Comparison of ENCODE assay signal across 8 mouse cellular contexts in genomic region chr12:26071610-26072009, GRCm38 (mm10).
DNase-seq lines count a peak whose midpoint lies in the region; ATAC-seq and TF ChIP-seq lines count a peak whose summit lies in the region.

No protein-coding gene starts in this region.

- no peak overlapping the region for H3K27ac ChIP-seq in liver, embryonic 12.5 days
- no peak overlapping the region for H3K27ac ChIP-seq in cerebellum, adult 2 months (ENCODE audit: insufficient read depth, low read length)
- H3K27ac ChIP-seq in forebrain, postnatal 0 days (ENCODE audit: low read depth, low read length): no peak overlapping the region
- H3K27ac ChIP-seq in liver, adult 2 months (replicated peaks; ENCODE audit: insufficient read depth, low read depth, low read length): no peak overlapping the region
- H3K27ac ChIP-seq in neural tube, embryonic 14.5 days (ENCODE audit: low read depth, low read length): no peak overlapping the region

- H3K9me3 ChIP-seq in liver, embryonic 12.5 days (replicated peaks): no peaks in the 10 kb centered on the region
- H3K9me3 ChIP-seq in forebrain, postnatal 0 days (ENCODE audit: low read length): no peaks in the 10 kb centered on the region
- no peaks in the 10 kb centered on the region for H3K9me3 ChIP-seq in neural tube, embryonic 14.5 days (ENCODE audit: control insufficient read depth, low read length)

- no peak overlapping the region for H3K4me3 ChIP-seq in liver, embryonic 12.5 days
- no peak overlapping the region for H3K4me3 ChIP-seq in cerebellum, adult 2 months (replicated peaks; ENCODE audit: insufficient read depth, low read depth, low read length)
- no peak overlapping the region for H3K4me3 ChIP-seq in forebrain, postnatal 0 days (ENCODE audit: low read depth, low read length)
- H3K4me3 ChIP-seq in liver, adult 2 months (ENCODE audit: insufficient read depth, low read depth, low read length): no peak overlapping the region
- H3K4me3 ChIP-seq in neural tube, embryonic 14.5 days (ENCODE audit: low read depth, low read length): no peak overlapping the region

- H3K4me2 ChIP-seq in liver, embryonic 12.5 days: no peak overlapping the region
- H3K4me2 ChIP-seq in forebrain, postnatal 0 days (ENCODE audit: low read depth): no peak overlapping the region
- no peak overlapping the region for H3K4me2 ChIP-seq in neural tube, embryonic 14.5 days (ENCODE audit: low read depth, low read length)

- no peaks in the 10 kb centered on the region for H3K27me3 ChIP-seq in liver, embryonic 12.5 days (replicated peaks)
- no peaks in the 10 kb centered on the region for H3K27me3 ChIP-seq in cerebellum, adult 2 months (ENCODE audit: control insufficient read depth, insufficient read depth, low read length)
- no peaks in the 10 kb centered on the region for H3K27me3 ChIP-seq in forebrain, postnatal 0 days (ENCODE audit: insufficient read depth, low read length)
- H3K27me3 ChIP-seq in liver, adult 2 months (ENCODE audit: control insufficient read depth, insufficient read depth, low read length): no peaks in the 10 kb centered on the region; the same call in 1 of the 2 replicates
- no peaks in the 10 kb centered on the region for H3K27me3 ChIP-seq in neural tube, embryonic 14.5 days (ENCODE audit: control insufficient read depth, insufficient read depth, low read length)

- H3K4me1 ChIP-seq in liver, embryonic 12.5 days: 0 out of 2 replicates have a peak, but pooled peaks cover 8% of the 10 kb centered on the region
- H3K4me1 ChIP-seq in cerebellum, adult 2 months (ENCODE audit: control insufficient read depth, insufficient read depth, low read length): peaks cover 9% of the 10 kb centered on the region
- H3K4me1 ChIP-seq in forebrain, postnatal 0 days (ENCODE audit: insufficient read depth): 0 out of 2 replicates have a peak, but pooled peaks cover 9% of the 10 kb centered on the region
- no peaks in the 10 kb centered on the region for H3K4me1 ChIP-seq in liver, adult 2 months (ENCODE audit: control insufficient read depth, insufficient read depth, low read length)
- peaks cover 4% of the 10 kb centered on the region; the same call in 1 of the 2 replicates for H3K4me1 ChIP-seq in neural tube, embryonic 14.5 days (ENCODE audit: control insufficient read depth, insufficient read depth, low read length)

- no peaks in the 10 kb centered on the region for H3K36me3 ChIP-seq in liver, embryonic 12.5 days
- H3K36me3 ChIP-seq in forebrain, postnatal 0 days (ENCODE audit: insufficient read depth): no peaks in the 10 kb centered on the region
- no peaks in the 10 kb centered on the region for H3K36me3 ChIP-seq in liver, adult 2 months (ENCODE audit: control insufficient read depth, insufficient read depth, low read length)
- H3K36me3 ChIP-seq in neural tube, embryonic 14.5 days (ENCODE audit: control insufficient read depth, insufficient read depth, low read length): no peaks in the 10 kb centered on the region

- peak; percentile 16 for DNase-seq in liver
- peak; percentile 75 to 80 for DNase-seq in cerebellum, adult 2 months
- DNase-seq in forebrain, postnatal 0 days: peak; percentile 89
- peak; percentile 56 for DNase-seq in kidney, adult 18-20 months
- DNase-seq in liver, adult 2 months (ENCODE audit: extremely low read depth, low read depth, low spot score): peak; percentile 46
- DNase-seq in thymus, postnatal 0 days (ENCODE audit: low spot score): peak; percentile 61

- TF ChIP-seq POLR2A in cerebellum, adult 2 months (IDR thresholded peaks at IDR 0.05; ENCODE audit: borderline replicate concordance, insufficient read depth, low read length): no peak
- TF ChIP-seq POLR2A in liver, adult 2 months (IDR thresholded peaks at IDR 0.05; ENCODE audit: extremely low read depth, insufficient read depth, low read length): no peak

- H3K9ac ChIP-seq in liver, embryonic 12.5 days: no peak overlapping the region
- H3K9ac ChIP-seq in forebrain, postnatal 0 days: no peak overlapping the region
- H3K9ac ChIP-seq in liver, adult 2 months (ENCODE audit: low read depth, low read length): no peak overlapping the region
- H3K9ac ChIP-seq in neural tube, embryonic 14.5 days (replicated peaks; ENCODE audit: low read depth, low read length): no peak overlapping the region

- WGBS in liver, embryonic 12.5 days (ENCODE audit: insufficient replicate concordance): 10% methylated on average over 3 of the region's 3 CpGs
- WGBS in cerebellum, adult 2 months: 3% methylated on average over 3 of the region's 3 CpGs
- WGBS in forebrain, postnatal 0 days: 8% methylated on average over 3 of the region's 3 CpGs
- 3% methylated on average over 3 of the region's 3 CpGs for WGBS in liver, adult 2 months
- 7% methylated on average over 3 of the region's 3 CpGs for WGBS in neural tube, embryonic 14.5 days

- no peaks in the 10 kb centered on the region for H3K79me2 ChIP-seq in liver, adult 2 months (ENCODE audit: control insufficient read depth, insufficient read depth, low read length)

- no peak for ATAC-seq in liver, embryonic 12.5 days
- ATAC-seq in forebrain, postnatal 0 days: peak; percentile 75
- peak; percentile 42; the same call in 1 of the 2 replicates for ATAC-seq in neural tube, embryonic 14.5 days (ENCODE audit: low read depth)

- peak; percentile 73; the same call in 1 of the 2 replicates for TF ChIP-seq CTCF in cerebellum, adult 2 months (IDR thresholded peaks at IDR 0.05; ENCODE audit: borderline replicate concordance, insufficient read depth, low read depth, low read length)
- TF ChIP-seq CTCF in forebrain, postnatal 0 days (IDR thresholded peaks at IDR 0.05; ENCODE audit: low read depth): peak; percentile 88
- TF ChIP-seq CTCF in liver, adult 2 months (IDR thresholded peaks at IDR 0.05; ENCODE audit: low read depth, low read length): peak; percentile 54; the same call in 1 of the 2 replicates

Comparison
In these comparisons a context has a peak if more than half of its experiments do, and no peak if none do; other contexts are left out.
1. DNase-seq: peak in every context shown above with its lines; median percentile 89 in forebrain, postnatal 0 days; 78 in cerebellum, adult 2 months; 61 in thymus, postnatal 0 days; 56 in kidney, adult 18-20 months; 46 in liver, adult 2 months; 16 in liver.